Mouse (Mus musculus) kidney, adult 8-10 months (tissue): Measurements from ENCODE around the gene Slc30a2.
"Not testable (repeated sequence)": the region's sequence is repeated elsewhere in the genome, so short reads cannot be mapped to it uniquely, and the experiment has no call there.

ENCODE experiments used
- DNase-seq, 2 experiments: peaks; one replicate each; pipeline ENCODE4 v3.0.0; 2022

The Slc30a2 gene

DNA sequence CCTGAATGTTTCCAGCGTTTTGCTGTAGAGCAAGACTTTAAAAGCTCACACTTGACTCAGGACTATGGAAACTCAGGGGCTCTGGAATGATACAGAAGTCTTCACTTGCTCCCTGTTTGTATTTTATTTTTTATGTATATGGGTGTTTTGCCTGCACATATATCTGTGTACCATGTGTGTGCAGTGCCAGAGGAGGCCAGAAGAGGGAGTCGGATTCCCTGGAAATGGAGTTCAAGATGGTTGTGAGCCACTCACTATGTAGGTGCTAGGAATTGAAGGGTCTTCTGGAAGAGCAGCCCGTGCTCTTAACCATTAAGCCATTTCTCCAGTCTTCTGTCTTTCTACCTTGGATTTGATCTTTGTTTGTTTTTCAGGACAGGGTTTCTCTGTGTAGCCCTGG, 21.5 kb upstream of the Slc30a2 start:
- DNase-seq: peak in 1 of 2 experiments; percentile 39

- peak; percentile 84 to 89 for DNase-seq
Measured at GRCm38 (mm10) chr4:134324655-134325054, 18.3 kb upstream of the Slc30a2 start.

DNA sequence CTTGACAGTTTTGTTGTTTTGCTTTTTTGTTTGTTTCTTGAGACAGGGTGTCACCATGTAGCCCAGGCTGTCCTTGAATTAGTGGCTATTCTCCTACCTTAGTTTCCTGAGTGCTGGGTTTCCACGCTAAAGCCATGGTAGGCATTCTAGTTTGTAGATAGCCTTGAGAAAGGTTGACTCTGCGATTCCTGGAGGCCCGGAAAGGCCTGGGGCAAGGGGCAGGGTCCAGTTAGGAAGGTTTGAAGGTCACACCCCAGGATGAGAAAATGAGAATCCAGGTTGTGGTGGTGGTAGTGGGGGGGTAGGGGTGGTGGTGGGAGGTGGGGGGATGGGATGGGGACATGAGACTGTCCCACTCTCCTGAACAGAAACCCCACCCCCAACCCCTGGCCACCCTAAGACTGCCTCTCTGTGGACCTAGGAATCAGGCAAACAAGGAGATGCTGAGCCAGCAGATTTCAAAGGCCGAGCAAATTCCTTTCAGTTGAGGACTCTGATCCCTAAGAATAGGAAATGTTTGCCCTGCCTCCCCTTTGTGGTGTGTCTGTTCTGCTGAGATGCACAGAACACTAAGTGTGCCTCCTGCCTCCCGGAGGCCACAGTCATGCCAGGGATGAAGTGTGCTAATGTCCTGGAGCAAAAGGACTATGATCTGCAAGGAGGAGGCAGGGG, 16.0 kb upstream of the Slc30a2 start:
- DNase-seq: peak; percentile 86 to 90

GRCm38 (mm10) chr4:134328151-134328550, 14.8 kb upstream of the Slc30a2 start:
- peak; percentile 55 to 62 for DNase-seq

GRCm38 (mm10) chr4:134328832-134329231, 14.1 kb upstream of the Slc30a2 start:
- no peak for DNase-seq

- DNase-seq: peak; percentile 75 to 78
Measured at GRCm38 (mm10) chr4:134330281-134330680, 12.7 kb upstream of the Slc30a2 start.

GRCm38 (mm10) chr4:134341231-134341630, 1.8 kb upstream of the Slc30a2 start:
- DNase-seq: not testable (repeated sequence)

DNA sequence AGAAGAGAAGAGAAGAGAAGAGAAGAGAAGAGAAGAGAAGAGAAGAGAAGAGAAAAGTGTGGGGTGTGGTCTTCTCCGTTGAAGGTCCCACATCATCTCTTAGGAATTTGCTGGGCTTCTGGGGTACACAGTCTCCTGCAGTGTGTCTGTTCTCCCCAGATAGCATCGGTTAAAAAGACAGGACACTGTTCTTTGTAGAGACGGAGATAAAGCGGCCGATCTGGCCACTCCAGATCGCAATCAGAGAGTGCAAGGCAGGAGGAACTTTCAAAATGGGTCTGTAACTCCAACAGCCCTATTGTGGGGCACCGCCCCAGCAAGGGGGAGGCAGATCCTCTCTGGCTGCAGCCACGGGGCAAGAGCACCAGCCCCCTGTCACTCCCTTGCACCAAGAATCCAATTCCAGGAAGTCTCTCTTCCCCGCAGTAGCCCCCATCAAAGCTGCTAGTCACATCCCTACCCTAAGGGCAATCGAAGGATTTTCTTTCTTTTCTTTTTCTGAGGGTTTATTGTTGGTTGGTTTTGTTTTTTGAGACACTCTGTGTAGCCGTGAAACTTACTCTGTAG, 685 bp upstream of the Slc30a2 start:
- DNase-seq: no peak

GRCm38 (mm10) chr4:134344620-134345019, 1.6 kb downstream of the Slc30a2 start:
- DNase-seq: no peak

DNA sequence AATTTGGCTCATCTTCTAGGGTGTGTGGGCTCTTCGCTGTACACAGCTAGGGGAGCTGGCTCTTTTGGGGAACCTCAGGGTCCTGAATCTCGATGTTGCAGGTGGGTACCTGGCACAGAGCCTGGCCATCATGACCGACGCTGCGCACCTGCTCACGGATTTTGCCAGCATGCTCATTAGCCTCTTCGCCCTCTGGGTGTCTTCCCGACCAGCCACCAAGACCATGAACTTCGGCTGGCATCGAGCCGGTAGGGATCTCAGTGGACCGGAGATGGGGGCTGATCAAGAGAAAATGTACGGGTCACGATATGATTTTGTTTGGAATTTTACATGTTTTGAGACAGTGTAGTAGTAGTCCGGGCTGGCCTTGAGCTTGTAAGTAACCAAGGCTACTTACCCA, 2.8 kb downstream of the Slc30a2 start:
- no peak for DNase-seq

- DNase-seq: peak; percentile 83 to 85
Measured at GRCm38 (mm10) chr4:134348078-134348477, 5.1 kb downstream of the Slc30a2 start.

DNA sequence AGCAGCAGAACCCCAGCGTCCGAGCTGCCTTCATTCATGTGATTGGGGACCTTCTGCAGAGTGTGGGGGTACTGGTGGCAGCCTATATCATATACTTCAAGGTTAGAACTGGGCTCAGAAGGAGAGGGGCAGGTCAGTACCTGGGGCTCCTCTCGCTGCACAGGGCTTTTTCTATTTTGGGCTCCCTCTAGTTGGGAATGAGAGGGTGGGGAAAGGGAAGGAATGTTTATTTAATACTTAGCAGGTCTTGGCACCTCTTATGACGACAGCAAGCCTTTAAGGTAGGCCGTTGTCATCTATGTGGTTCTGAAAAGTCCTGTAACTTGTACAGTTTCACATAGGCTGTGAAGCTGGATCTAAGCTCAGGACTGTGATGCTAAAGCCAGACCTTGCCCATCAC, 5.6 kb downstream of the Slc30a2 start:
- DNase-seq: no peak

GRCm38 (mm10) chr4:134349829-134350228, 6.8 kb downstream of the Slc30a2 start:
- DNase-seq: no peak

DNA sequence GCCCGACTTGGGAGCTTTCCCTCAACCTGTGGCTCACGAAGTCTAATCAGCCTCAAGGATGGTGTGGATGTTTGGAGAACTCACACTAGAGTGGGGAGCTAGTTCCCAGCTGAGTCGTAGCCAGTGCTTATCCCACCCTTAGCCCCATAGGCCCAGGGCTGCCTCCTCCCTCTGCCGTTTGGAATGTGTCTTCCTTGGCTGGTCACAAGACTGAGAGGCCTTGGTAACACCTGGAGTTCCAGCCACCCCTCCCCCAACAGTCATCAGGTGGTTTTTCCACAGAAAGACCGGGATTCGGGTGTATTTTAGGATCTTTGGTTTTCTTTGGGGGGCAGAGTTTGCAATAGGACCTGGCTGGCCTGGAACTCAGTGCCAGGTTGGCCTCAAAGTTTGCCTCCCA, 7.7 kb downstream of the Slc30a2 start:
- DNase-seq: no peak

DNA sequence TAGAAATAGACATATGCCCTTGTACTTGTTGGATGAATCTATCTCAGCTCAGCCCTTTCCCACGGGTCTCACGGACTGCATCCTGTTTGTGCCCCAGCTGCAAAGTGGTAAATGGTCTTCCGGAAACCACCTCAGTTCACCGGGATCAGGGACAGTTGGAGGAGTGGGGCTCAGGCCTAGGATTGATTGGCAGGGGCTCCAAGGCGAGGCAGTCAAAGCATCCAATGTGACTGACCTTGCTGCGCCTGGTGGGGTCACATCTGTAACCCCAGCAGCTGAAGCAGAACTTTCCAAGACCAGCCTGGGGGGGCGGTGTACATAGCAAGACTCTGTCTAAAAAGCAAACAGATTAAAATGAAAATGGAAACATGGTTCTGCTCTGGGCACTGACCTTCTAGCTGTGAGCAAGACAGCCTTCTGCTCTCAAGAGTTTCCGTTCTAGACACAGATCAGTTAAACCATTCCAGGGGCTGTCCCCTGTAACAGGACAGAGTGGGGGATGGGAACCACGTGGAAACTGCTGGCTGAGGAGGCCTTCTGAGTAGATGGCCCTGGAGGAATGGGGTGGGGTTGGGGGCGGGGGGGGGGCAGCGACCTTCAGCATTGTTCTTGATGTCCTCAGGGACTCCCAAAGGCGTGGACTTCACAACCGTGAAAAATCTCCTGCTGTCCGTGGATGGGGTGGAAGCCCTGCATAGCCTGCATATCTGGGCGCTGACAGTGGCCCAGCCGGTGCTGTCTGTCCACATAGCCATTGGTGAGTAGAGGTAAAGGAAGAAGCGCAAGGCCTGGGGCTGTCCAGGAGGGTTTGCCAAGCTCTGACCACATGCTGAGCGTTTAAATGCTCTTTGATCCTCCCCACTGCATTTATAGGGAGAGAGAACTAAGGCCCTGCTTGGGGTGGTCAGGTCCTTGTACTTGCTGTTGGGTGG, 8.6 kb downstream of the Slc30a2 start:
- DNase-seq: no peak

DNA sequence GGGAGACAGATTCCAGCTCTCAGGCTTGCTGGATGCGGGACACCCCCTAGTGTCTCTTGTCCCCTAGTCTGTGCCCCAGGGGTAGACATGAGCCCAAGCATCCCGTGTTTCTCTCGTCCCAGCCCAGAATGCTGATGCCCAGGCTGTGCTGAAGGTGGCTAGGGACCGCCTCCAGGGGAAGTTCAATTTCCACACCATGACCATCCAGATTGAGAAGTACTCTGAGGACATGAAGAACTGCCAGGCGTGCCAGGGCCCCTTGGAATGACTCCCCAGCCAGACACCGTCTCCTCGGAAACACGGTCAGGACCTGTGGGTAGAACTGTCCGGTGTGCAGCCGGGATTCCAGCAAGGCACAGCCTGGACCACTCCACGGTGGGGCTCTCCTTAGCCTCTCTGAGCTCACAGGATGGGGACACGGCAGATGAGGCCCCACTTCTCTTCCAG, 9.3 kb downstream of the Slc30a2 start:
- no peak for DNase-seq

DNA sequence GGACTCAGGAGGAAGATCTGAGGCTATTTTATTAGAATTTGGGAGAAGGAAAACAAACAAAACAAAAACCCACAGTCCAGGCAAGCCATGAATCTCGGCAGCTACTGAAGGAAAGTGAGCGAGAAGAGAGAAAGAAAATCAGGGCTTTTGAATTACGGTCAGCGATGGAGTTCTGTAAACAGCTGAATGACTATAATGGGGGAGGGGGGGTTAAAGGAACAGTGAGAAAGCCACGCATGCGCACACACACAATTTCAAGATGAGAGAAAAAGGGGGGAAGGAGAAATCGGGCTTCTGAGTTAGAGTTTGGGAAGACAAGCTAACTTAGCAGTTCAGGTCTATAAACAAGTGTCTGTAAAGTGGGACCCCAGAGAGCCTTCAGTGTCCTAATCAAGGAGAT, 9.9 kb downstream of the Slc30a2 start:
- DNase-seq: no peak

- DNase-seq: no peak
Measured at GRCm38 (mm10) chr4:134353527-134354409, 10.8 kb downstream of the Slc30a2 start.

DNA sequence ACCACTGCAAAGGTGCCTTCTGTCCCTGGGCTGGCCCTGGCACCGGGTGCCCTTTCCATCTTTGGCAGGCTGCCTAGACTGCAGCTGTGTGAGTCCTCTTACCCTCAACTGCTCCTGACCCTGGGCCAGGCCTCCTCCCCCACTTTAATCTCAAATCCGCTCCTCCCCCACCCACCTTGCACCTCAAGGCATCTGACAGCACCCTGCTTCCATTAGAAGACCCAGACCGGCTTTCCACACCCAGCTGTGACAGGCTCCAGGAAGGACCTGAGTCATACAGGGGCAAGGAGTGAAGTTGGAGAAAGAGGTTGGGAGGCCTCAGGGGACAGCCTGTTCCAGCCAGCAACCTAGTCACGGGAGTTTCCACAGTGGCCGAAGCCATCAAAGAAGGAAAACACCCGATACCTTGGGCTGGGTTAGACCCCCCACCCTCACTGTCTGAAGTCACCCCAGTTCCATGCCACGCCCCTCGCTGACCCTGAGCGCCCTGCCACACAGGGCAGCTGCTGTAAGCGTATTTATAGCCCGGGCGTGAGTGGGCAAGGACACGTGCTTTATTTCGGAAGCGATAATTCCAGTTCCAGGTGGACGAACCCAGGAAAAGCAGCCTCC, 13.0 kb downstream of the Slc30a2 start:
- DNase-seq: peak; percentile 89 to 90

DNA sequence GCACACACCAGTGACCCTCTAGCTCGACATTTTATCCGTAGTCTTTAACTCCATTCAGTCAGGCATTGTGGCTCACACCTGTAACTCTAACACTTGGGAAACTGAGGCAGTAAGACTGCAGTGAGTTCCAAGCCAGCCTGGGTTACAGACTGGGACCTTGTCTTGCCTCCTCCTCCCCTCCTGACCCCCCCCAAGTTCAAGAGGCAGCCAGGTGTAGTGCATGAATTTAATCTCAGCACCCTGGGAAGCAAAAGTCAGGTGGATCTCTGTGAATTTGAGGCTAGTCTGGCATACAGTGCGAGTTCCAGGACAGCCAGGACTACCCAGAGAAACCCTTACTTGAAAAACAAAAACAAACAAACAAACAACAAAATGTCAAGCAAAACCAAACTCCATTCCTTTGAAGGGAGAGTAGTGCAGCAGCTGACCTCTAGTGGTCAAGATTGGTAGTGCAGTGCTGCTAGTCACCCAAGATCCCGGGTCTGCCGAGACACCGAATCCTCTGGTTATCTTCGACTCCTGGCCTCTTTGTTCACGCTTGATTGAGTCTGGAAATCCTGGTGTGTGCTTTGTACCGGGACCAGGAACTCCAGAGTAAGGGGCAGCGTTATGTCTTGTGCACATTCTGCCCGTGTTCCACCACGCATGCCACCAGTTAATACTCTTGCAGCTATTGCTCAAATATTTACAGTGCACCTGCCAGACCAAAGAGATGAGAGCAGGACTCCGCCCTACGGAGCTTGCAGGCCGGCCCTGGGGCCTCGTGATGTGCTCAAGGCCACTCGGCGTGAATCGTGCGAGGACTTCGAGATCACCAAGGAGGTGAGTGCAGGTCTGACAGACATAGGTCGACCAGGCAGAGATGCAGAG, 13.8 kb downstream of the Slc30a2 start:
- DNase-seq: peak; percentile 79 to 91

DNA sequence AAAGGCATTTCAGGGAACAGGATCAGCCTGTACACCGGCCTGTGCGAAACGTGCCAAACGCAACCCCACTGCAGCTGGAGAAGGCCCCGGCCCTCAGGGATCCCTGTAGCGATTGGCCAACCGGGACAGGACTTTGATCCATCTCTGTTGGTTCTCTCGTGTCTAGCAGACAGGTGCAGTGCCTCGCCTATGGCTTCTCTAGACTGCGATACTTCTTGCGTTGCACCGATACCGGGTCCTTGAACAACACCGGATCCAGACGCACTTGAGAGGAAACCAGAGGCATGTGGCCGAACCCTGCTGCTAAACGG, 14.4 kb downstream of the Slc30a2 start:
- no peak for DNase-seq
